Mouse (Mus musculus) ES-E14 (cell line): Measurements from ENCODE around the gene Mapk3. TPM values are rescaled to one million over a fixed set of nuclear protein-coding genes. Genes with fewer than 3 reads are reported as not detected.

Experiments used
- DNase-seq: peaks from one replicate; pipeline ENCODE4 v3.0.0-alpha.2; 2013; ENCODE audit warnings: low read depth, low spot score
- H3K27ac ChIP-seq: 2 replicates; pipeline ENCODE4 v1.5.1; 2012; ENCODE audit warnings: low read depth, mild to moderate bottlenecking, low read length, moderate library complexity, mixed read lengths; ENCODE audit not compliant: poor library complexity, insufficient read depth, severe bottlenecking
- H3K36me3 ChIP-seq: 2 replicates; pipeline ENCODE4 v1.6.1; 2012; ENCODE audit warnings: mild to moderate bottlenecking, low read length, moderate library complexity, mixed read lengths; ENCODE audit not compliant: control insufficient read depth, poor library complexity, insufficient read depth, severe bottlenecking
- H3K4me1 ChIP-seq, 2 experiments: fragments of 150-350 bp in 1 of 2; sonication (generic) in 1 of 2; 2 replicates each; pipeline ENCODE4 v1.6.1; 2012; ENCODE audit warnings: low read length in 2 of 2, mild to moderate bottlenecking in 1 of 2, mixed read lengths in 1 of 2; ENCODE audit not compliant: control insufficient read depth in 2 of 2, insufficient read depth in 2 of 2, poor library complexity in 1 of 2
- H3K4me3 ChIP-seq, 2 experiments: fragments of 150-350 bp in 1 of 2; sonication (generic) in 1 of 2; 2 replicates each; pipeline ENCODE4 v1.5.1; 2012; ENCODE audit warnings: low read length in 2 of 2, low read depth in 1 of 2, mild to moderate bottlenecking in 1 of 2, mixed read lengths in 1 of 2; ENCODE audit not compliant: insufficient read depth in 1 of 2, poor library complexity in 1 of 2, severe bottlenecking in 1 of 2
- H3K9ac ChIP-seq: 2 replicates; pipeline ENCODE4 v1.6.1; 2012; ENCODE audit warnings: low read depth, mild to moderate bottlenecking, low read length, mixed read lengths; ENCODE audit not compliant: poor library complexity, insufficient read depth, severe bottlenecking
- H3K9me3 ChIP-seq: fragments of 150-350 bp; sonication (generic); 2 replicates; pipeline ENCODE4 v1.6.1; 2012; ENCODE audit warnings: low read depth, mild to moderate bottlenecking, low read length; ENCODE audit not compliant: control insufficient read depth, insufficient read depth
- CHD2 ChIP-seq: IDR thresholded peaks from 2 replicates; pipeline ENCODE4 v1.6.1; 2014; ENCODE audit warnings: mild to moderate bottlenecking, low read depth, low read length, inconsistent platforms
- HCFC1 ChIP-seq: IDR thresholded peaks from 2 replicates; pipeline ENCODE4 v1.6.1; 2012; ENCODE audit warnings: low read length, inconsistent platforms, borderline replicate concordance; ENCODE audit not compliant: insufficient read depth
- MAFK ChIP-seq: IDR thresholded peaks from 2 replicates; pipeline ENCODE4 v1.6.1; 2014; ENCODE audit warnings: mild to moderate bottlenecking, low read depth, low read length, inconsistent platforms; ENCODE audit not compliant: insufficient read depth
- ZC3H11A ChIP-seq: IDR thresholded peaks from 2 replicates; pipeline ENCODE4 v1.6.1; 2012; ENCODE audit warnings: low read depth, mild to moderate bottlenecking, inconsistent platforms, low read length, borderline replicate concordance
- ZNF384 ChIP-seq: IDR thresholded peaks from 2 replicates; pipeline ENCODE4 v1.6.1; 2012; ENCODE audit warnings: low read depth, low read length, inconsistent platforms
- in situ Hi-C, 2 experiments: fragments of 600-800 bp; cut with MboI; formaldehyde crosslinking; loops; one replicate each; pipeline ENCODE4 v1.15.1; 2025; ENCODE audit warnings: low sequenced_read_pairs in 2 of 2, inconsistent platforms in 1 of 2; ENCODE audit not compliant: unreplicated experiment in 2 of 2
- total RNA-seq: library from RNA; depleted of rRNA; stranded (reverse); fragments of 300-350 nt; gene quantifications from 2 replicates; pipeline ENCODE4 v1.2.3, GENCODE M21; 2012

Gene Mapk3
- total RNA-seq, 1 experiment = 31.1 TPM

DNA sequence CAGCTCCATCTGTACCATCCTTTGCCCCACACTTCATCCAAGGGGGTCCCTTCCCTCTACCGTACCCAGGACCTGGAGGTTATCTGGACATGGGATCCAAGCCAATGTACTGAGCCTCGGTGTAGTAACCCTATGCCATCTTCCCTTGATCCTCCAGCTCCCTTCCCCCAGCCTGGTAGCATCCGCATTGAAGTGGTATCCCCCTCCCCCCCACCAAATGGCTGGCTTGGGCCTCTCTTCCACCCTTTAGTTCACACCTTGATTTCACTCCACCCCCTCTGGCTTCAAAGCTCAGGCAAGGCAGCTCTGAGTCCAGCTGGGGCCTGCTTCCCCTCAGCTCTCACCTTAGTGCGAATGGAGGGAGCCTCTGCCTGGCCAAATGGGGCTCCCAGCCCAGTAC lies 25.7 kb downstream of the Mapk3 start:
- Histone ChIP-seq H3K4me3 (no peak overlapping the region), H3K9me3 (no peaks in the 10 kb centered on the region), H3K4me1 (peaks cover 0 to 12% of the 10 kb centered on the region in 2 experiments; a peak in 2 of 4 replicates), H3K9ac (no peak overlapping the region), H3K27ac (no peak overlapping the region), H3K36me3 (peaks cover 59% of the 10 kb centered on the region)
- in situ Hi-C loops = no loop called here
- TF ChIP-seq HCFC1 = no peak
- TF ChIP-seq ZC3H11A = no peak
- DNase-seq = no peak

DNA sequence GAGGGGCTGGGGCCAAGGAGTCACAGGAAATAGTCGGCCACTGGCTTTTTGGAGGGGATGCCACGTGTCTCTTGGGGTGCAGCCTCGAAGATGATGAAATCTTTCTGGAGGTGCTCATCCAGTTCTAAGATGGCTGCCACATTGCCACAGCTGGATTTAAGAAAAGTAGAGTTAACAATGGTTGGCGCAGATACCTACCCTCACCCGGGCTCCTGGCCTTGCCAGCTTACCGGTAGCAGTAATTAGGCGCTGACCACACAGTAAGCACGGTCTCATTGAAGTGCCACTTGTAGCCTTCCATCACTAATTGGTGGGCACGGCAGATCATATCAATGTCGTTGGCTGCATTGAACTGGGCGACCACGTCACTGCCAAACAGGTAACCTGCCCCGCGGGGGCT lies 26.7 kb downstream of the Mapk3 start:
- Histone ChIP-seq H3K4me3 (no peak overlapping the region), H3K36me3 (peaks cover 61% of the 10 kb centered on the region), H3K27ac (no peak overlapping the region), H3K9ac (no peak overlapping the region), H3K4me1 (peaks cover 0 to 7% of the 10 kb centered on the region in 2 experiments; a peak in 1 of 4 replicates), H3K9me3 (no peaks in the 10 kb centered on the region)
- no peak for DNase-seq
- no peak for TF ChIP-seq MAFK
- no peak for TF ChIP-seq CHD2
- no peak for TF ChIP-seq ZC3H11A
- TF ChIP-seq HCFC1 = no peak
- no peak for TF ChIP-seq ZNF384
- in situ Hi-C loops = no loop called here

DNA sequence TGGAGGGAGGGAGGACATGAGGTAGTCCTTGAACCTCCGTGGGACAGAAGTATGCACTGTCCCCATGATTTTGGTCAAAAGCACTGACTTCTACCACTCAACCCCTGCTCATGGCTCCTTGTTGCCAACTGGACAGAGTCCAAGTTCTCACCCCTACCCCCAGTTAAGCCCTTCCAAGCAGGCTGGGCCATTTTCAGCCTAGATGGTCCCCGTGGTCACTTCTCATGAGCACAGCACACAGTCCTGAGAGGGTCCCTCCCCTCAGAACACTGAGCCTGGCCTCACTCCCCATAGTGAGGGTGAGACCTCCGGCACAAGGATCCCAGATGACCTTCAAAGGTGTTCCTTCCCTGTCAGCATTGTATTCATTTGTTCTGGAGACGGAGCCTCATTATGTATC lies 29.7 kb downstream of the Mapk3 start:
- no peak for DNase-seq
- Histone ChIP-seq H3K27ac (no peak overlapping the region), H3K9me3 (no peaks in the 10 kb centered on the region), H3K4me3 (no peak overlapping the region), H3K4me1 (peaks cover 0 to 4% of the 10 kb centered on the region in 2 experiments; a peak in 1 of 4 replicates), H3K36me3 (peaks cover 55% of the 10 kb centered on the region), H3K9ac (no peak overlapping the region)
- in situ Hi-C loops = no loop called here
- TF ChIP-seq HCFC1 = no peak
- no peak for TF ChIP-seq ZC3H11A
- no peak for TF ChIP-seq ZNF384

DNA sequence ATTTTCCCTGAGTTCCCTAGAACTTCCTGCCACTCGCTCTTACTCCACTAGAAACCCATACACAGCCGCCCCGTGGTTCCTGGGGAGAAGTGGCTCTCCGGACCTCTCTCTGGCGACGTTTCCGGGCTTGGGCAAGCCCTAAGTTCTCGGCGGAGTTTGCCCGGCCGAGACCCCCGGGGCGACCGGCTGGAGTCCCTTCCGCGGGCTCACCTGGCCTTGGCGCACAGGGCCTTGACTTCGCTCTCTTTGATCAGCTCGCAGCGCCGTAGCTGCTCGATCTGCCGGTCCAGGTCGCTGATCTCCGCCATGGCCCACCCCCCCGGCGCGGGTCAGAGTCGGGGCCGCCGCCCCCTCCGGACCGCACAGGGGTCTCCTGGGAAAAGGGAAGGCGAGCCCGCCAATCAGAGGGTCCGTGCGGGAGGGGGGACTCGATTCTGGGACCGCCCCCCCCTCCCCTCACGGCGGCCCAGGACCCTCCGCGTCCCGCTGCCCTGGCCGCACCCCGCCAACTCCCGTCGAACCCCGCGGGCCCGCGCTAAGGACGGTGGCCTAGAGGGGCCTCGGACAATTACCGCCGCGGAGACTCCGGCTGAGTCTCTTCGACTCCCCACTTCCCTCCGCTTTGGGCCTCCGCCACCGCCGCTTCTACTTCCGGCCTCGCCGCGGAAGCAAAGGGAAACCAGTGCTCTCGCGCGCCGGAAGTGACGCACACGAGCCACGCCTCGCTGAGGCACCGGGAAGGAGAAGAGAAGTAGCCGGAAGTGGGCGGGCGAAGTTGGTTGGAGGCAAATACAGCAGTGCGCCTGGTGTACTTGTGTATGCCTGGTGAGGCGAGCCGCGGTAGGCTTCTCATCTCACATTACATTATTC lies 32.7 kb downstream of the Mapk3 start, which contains the start of gene Ppp4c:
Ppp4c (minus strand) TSS at position 646 of the 870 bp plus-strand sequence.
- in situ Hi-C loops = no loop called here
- Histone ChIP-seq H3K27ac (peak within 1 kb of the TSS; percentile 96), H3K4me3 (peak within 1 kb of the TSS; percentile 88 to 95), H3K4me1 (peaks cover 0 to 7% of the 10 kb centered on the region in 2 experiments; a peak in 1 of 4 replicates), H3K36me3 (peaks cover 51% of the 10 kb centered on the region), H3K9ac (peak within 1 kb of the TSS; percentile 98), H3K9me3 (no peaks in the 10 kb centered on the region)
- DNase-seq = peak; percentile 98
- peak; percentile 79 for TF ChIP-seq HCFC1
- no peak for TF ChIP-seq MAFK
- no peak for TF ChIP-seq ZNF384
